Mouse (Mus musculus) cerebellum, adult 2 months (tissue): ENCODE data around the gene Gm20498. TPM values are rescaled to one million over a fixed set of nuclear protein-coding genes. Genes with fewer than 3 reads are reported as not detected.

Source experiments
- DNase-seq, 2 experiments: peaks; one replicate each; pipeline ENCODE4 v3.0.0; 2021
- H3K27ac ChIP-seq: fragments of 200-500 bp; 2 replicates; pipeline ENCODE4 v1.5.1; 2012; ENCODE audit warnings: low read length, control low read depth, inconsistent platforms; ENCODE audit not compliant: insufficient read depth
- H3K27me3 ChIP-seq: fragments of 200-500 bp; 2 replicates; pipeline ENCODE4 v1.6.1; 2012; ENCODE audit warnings: inconsistent platforms, mild to moderate bottlenecking, low read length, moderate library complexity; ENCODE audit not compliant: control insufficient read depth, insufficient read depth
- H3K4me1 ChIP-seq: fragments of 200-500 bp; 2 replicates; pipeline ENCODE4 v1.6.1; 2011; ENCODE audit warnings: low read length; ENCODE audit not compliant: control insufficient read depth, insufficient read depth
- H3K4me3 ChIP-seq: fragments of 200-500 bp; replicated peaks from 2 replicates; pipeline ENCODE3; 2011; ENCODE audit warnings: mild to moderate bottlenecking, low read depth, low read length, control low read depth; ENCODE audit not compliant: insufficient read depth
- CTCF ChIP-seq: fragments of 200-500 bp; IDR thresholded peaks from 2 replicates; pipeline ENCODE4 v1.5.1; 2011; ENCODE audit warnings: low read depth, mild to moderate bottlenecking, control low read depth, low read length, moderate library complexity, borderline replicate concordance; ENCODE audit not compliant: insufficient read depth
- POLR2A ChIP-seq: fragments of 200-500 bp; IDR thresholded peaks from 2 replicates; pipeline ENCODE4 v1.6.1; 2011; ENCODE audit warnings: low read length, control low read depth, borderline replicate concordance; ENCODE audit not compliant: insufficient read depth
- WGBS: fragments of 180-500 bp; shearing (Covaris S2); methylation state at CpG from one replicate; pipeline ENCODE4 v1.1.7; 2018; 5-methylcytosine and 5-hydroxymethylcytosine counted together
- polyA plus RNA-seq: library from polyadenylated mRNA; depleted of rRNA; stranded (reverse); fragments of >200 nt; gene quantifications from 2 replicates; pipeline ENCODE4 v1.2.3, GENCODE M21; 2012; rRNA removed

Gene Gm20498
- polyA plus RNA-seq, 1 experiment = 23.7 TPM

GRCm38 (mm10) chr12:81331046-81331638, 201.6 kb downstream of the Gm20498 start:
- no peaks in the 10 kb centered on the region for H3K27me3 ChIP-seq
- TF ChIP-seq CTCF (no peak), POLR2A (no peak)
- peaks cover 3% of the 10 kb centered on the region; the same call in 1 of the 2 replicates for H3K4me1 ChIP-seq
- WGBS = 50% methylated on average over 5 of the region's 5 CpGs
- no peak overlapping the region for H3K4me3 ChIP-seq
- peak in 1 of 2 experiments; percentile 27 for DNase-seq
- H3K27ac ChIP-seq = no peak overlapping the region

GRCm38 (mm10) chr12:81324991-81325390, 207.7 kb downstream of the Gm20498 start:
- peaks cover 13% of the 10 kb centered on the region for H3K4me1 ChIP-seq
- H3K27me3 ChIP-seq = no peaks in the 10 kb centered on the region
- DNase-seq = peak in 1 of 2 experiments; percentile 69
- TF ChIP-seq POLR2A = no peak
- no peak for TF ChIP-seq CTCF
- H3K4me3 ChIP-seq = no peak overlapping the region
- no peak overlapping the region; the same call in 1 of the 2 replicates for H3K27ac ChIP-seq
- 26% methylated on average over 3 of the region's 3 CpGs for WGBS

DNA sequence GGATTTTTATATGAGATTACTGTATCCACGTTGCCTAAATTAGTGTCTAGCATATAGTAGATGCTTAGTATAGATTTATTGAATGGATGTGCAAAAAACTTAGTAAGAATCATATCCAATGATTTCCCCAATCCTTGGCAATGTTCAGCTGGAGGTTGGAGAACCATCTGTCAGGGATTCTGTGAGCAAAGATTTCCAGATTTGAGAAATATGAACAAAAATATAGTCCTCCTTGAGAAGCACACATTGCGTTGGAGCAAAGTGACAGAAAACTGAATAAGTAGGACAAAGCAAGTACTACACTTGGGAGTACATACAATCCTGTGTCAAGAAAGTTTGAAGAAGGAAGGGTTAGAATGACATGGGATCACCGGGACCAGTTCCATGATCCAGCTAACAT, 208.6 kb downstream of the Gm20498 start:
- no peak overlapping the region for H3K27ac ChIP-seq
- no peak overlapping the region for H3K4me3 ChIP-seq
- 60% methylated on average over 3 of the region's 3 CpGs for WGBS
- peaks cover 13% of the 10 kb centered on the region for H3K4me1 ChIP-seq
- TF ChIP-seq POLR2A = no peak
- peak in 1 of 2 experiments; percentile 58 for DNase-seq
- no peaks in the 10 kb centered on the region for H3K27me3 ChIP-seq

DNA sequence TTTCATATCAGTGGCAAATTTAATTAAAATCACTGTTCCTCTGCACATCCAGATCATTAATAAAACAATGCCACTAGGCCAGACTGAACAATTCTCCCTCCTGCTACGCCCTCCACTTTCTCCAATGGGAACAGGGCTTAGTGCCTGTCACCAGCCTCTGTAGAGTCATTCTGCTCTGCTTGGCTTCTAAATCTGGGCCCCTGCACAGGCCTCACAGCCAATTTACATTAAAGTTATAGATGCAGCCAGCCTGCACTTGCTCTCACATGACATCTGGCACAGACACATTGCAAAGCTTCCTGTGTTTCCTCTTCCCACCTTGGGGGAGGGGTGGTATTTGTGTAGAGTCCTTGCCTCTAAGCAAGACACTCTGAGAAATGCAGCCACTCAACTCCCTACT, 211.7 kb downstream of the Gm20498 start:
- no peaks in the 10 kb centered on the region for H3K27me3 ChIP-seq
- no peak overlapping the region for H3K4me3 ChIP-seq
- no peak for DNase-seq
- WGBS = 90% methylated on average over 1 of the region's 1 CpGs
- H3K27ac ChIP-seq = no peak overlapping the region
- TF ChIP-seq POLR2A (no peak), CTCF (no peak)
- H3K4me1 ChIP-seq = peaks cover 26% of the 10 kb centered on the region

GRCm38 (mm10) chr12:81317811-81318210, 214.9 kb downstream of the Gm20498 start:
- 76% methylated on average over 2 of the region's 2 CpGs for WGBS
- TF ChIP-seq POLR2A (no peak), CTCF (no peak)
- Histone ChIP-seq H3K27me3 (no peaks in the 10 kb centered on the region), H3K4me1 (peaks cover 40% of the 10 kb centered on the region), H3K4me3 (no peak overlapping the region), H3K27ac (no peak overlapping the region)
- no peak for DNase-seq

DNA sequence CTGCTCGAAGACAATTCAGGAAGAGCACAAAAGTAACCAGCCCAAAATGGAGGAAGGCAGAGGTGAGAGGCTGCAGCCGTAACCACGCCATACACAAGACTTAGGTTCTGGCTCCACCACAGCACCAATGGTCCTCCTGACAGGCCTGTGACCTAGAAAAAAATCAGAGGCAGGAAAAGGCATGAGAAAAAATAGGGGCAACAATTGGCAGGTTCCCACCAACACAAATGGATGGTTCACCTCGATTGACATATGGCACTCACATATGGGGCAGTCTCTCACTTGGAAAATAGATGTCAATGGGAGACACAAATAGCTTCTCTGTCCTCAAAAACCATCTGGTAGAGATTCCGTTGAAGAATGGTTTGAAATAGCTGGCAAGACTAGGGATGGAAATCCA, 216.8 kb downstream of the Gm20498 start:
- WGBS = 9% methylated on average over 5 of the region's 5 CpGs
- peak; percentile 79 to 97 for DNase-seq
- Histone ChIP-seq H3K4me3 (no peak overlapping the region), H3K4me1 (peaks cover 36% of the 10 kb centered on the region), H3K27me3 (no peaks in the 10 kb centered on the region), H3K27ac (peak overlapping the region; percentile 9; the same call in 1 of the 2 replicates)
- TF ChIP-seq POLR2A = no peak

Other genes with a start within 250 kb of the Gm20498 start
- 23.4 and 24.2 TPM in 2 replicates for gene Slc8a3, start 199.7 kb downstream of the Gm20498 start, polyA plus RNA-seq
- 2.2 and 2.5 TPM in 2 replicates for gene Gm4787, start 153.4 kb downstream of the Gm20498 start, polyA plus RNA-seq
- 1.8 and 1.9 TPM in 2 replicates for gene Adam4, start 111.0 kb downstream of the Gm20498 start, polyA plus RNA-seq
- gene Cox16, start 47.8 kb downstream of the Gm20498 start, polyA plus RNA-seq = 63.1 and 70.0 TPM in 2 replicates
- 28.5 and 30.3 TPM in 2 replicates for gene Synj2bp, start within 50 bp of the Gm20498 start, polyA plus RNA-seq
- 0.67 and 0.74 TPM in 2 replicates for gene Adam21, start 35.6 kb upstream of the Gm20498 start, polyA plus RNA-seq
- 29.3 and 31.8 TPM in 2 replicates for gene Med6, start 62.1 kb upstream of the Gm20498 start, polyA plus RNA-seq
- gene Ttc9, start 98.3 kb upstream of the Gm20498 start, polyA plus RNA-seq = 43.5 and 43.8 TPM in 2 replicates
- gene Map3k9, start 248.3 kb upstream of the Gm20498 start, polyA plus RNA-seq = 14.4 and 15.5 TPM in 2 replicates